Mouse (Mus musculus) spleen, adult 2 months (tissue): ENCODE results near the gene Mid1.

Experiments
- CTCF ChIP-seq: fragments of 200-500 bp; IDR thresholded peaks from 2 replicates; pipeline ENCODE4 v1.5.1; 2011; ENCODE audit warnings: mild to moderate bottlenecking, inconsistent platforms; ENCODE audit not compliant: insufficient read depth, insufficient read length, insufficient replicate concordance; ENCODE audit errors: extremely low read depth
- POLR2A ChIP-seq: fragments of 200-500 bp; IDR thresholded peaks from 2 replicates; pipeline ENCODE4 v1.6.1; 2011; ENCODE audit warnings: low read depth, low read length, inconsistent platforms

DNA sequence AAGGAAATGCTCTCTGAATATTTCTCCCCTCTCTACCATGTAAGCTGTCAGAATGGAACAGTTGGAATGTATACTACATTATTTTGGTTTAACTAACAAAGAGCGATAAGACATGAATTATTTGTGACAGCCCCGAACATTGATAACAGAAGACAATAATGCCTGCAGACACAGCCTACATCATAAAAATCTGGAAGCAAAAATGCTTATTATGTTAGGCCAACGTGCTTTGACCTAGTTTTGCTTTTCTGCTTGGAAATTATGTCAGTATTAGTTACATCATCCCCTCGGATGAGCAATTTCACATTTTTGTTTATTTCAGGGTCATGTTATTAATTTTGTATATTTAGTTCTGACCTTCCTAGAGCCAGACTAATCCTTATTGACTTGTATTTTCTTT lies 205.5 kb downstream of the Mid1 start:
- TF ChIP-seq POLR2A (no peak), CTCF (no peak)
